Mouse (Mus musculus): ENCODE results near the gene Rrp9. TPM values are rescaled to one million over a fixed set of nuclear protein-coding genes. Genes with fewer than 3 reads are reported as not detected.
A peak's percentile ranks its signal among the peaks of the same experiment; 100 is the strongest.

Rrp9 gene
- polyA plus RNA-seq, 1 experiment from 2014 or later = 40.8 TPM

GRCm38 (mm10) chr9:106461641-106462429 is 13.9 kb upstream of the Rrp9 start:
- Histone ChIP-seq H3K4me2 (ENCODE audit: low read depth, low read length) (no peak overlapping the region), H3K27ac (ENCODE audit: low read length) (no peak overlapping the region), H3K4me1 (ENCODE audit: control insufficient read depth, insufficient read depth, low read length) (peaks cover 9% of the 10 kb centered on the region), H3K36me3 (ENCODE audit: control insufficient read depth, insufficient read depth, low read length) (peaks cover 14% of the 10 kb centered on the region), H3K9me3 (replicated peaks; ENCODE audit: control insufficient read depth, low read length) (no peaks in the 10 kb centered on the region), H3K27me3 (ENCODE audit: control insufficient read depth, insufficient read depth, low read length) (no peaks in the 10 kb centered on the region; the same call in 1 of the 2 replicates), H3K4me3 (replicated peaks; ENCODE audit: low read length) (no peak overlapping the region), H3K9ac (ENCODE audit: low read length) (no peak overlapping the region)
- ATAC-seq (ENCODE audit: insufficient read depth, low FRiP score) = no peak
- WGBS = 81% methylated on average over 16 of the region's 16 CpGs

- ATAC-seq (ENCODE audit: insufficient read depth, low FRiP score) = no peak
- Histone ChIP-seq H3K27me3 (ENCODE audit: control insufficient read depth, insufficient read depth, low read length) (no peaks in the 10 kb centered on the region; the same call in 1 of the 2 replicates), H3K4me2 (ENCODE audit: low read depth, low read length) (no peak overlapping the region), H3K9me3 (replicated peaks; ENCODE audit: control insufficient read depth, low read length) (no peaks in the 10 kb centered on the region), H3K36me3 (ENCODE audit: control insufficient read depth, insufficient read depth, low read length) (peaks cover 14% of the 10 kb centered on the region), H3K4me3 (replicated peaks; ENCODE audit: low read length) (no peak overlapping the region), H3K9ac (ENCODE audit: low read length) (no peak overlapping the region), H3K27ac (ENCODE audit: low read length) (no peak overlapping the region), H3K4me1 (ENCODE audit: control insufficient read depth, insufficient read depth, low read length) (peaks cover 7% of the 10 kb centered on the region; the same call in 1 of the 2 replicates)
- 95% methylated on average over 12 of the region's 12 CpGs for WGBS
Measured at GRCm38 (mm10) chr9:106462430-106462800, 13.3 kb upstream of the Rrp9 start.

GRCm38 (mm10) chr9:106463122-106464063 is 12.4 kb upstream of the Rrp9 start:
- H3K4me1 ChIP-seq (ENCODE audit: control insufficient read depth, insufficient read depth, low read length) = peaks cover 7% of the 10 kb centered on the region; the same call in 1 of the 2 replicates
- H3K4me2 ChIP-seq (ENCODE audit: low read depth, low read length) = no peak overlapping the region
- no peak for ATAC-seq (ENCODE audit: insufficient read depth, low FRiP score)
- WGBS = 87% methylated on average over 21 of the region's 21 CpGs
- H3K36me3 ChIP-seq (ENCODE audit: control insufficient read depth, insufficient read depth, low read length) = peaks cover 14% of the 10 kb centered on the region
- H3K9ac ChIP-seq (ENCODE audit: low read length) = no peak overlapping the region
- no peak overlapping the region for H3K4me3 ChIP-seq (replicated peaks; ENCODE audit: low read length)
- no peaks in the 10 kb centered on the region; the same call in 1 of the 2 replicates for H3K27me3 ChIP-seq (ENCODE audit: control insufficient read depth, insufficient read depth, low read length)
- H3K27ac ChIP-seq (ENCODE audit: low read length) = no peak overlapping the region
- no peaks in the 10 kb centered on the region for H3K9me3 ChIP-seq (replicated peaks; ENCODE audit: control insufficient read depth, low read length)

- H3K9me3 ChIP-seq (replicated peaks; ENCODE audit: control insufficient read depth, low read length) = no peaks in the 10 kb centered on the region
- 3% methylated on average over 99 of the region's 99 CpGs for WGBS
- ATAC-seq (ENCODE audit: insufficient read depth, low FRiP score) = peak; percentile 70
- H3K4me3 ChIP-seq (replicated peaks; ENCODE audit: low read length) = peak overlapping the region; percentile 56
- H3K4me1 ChIP-seq (ENCODE audit: control insufficient read depth, insufficient read depth, low read length) = peaks cover 7% of the 10 kb centered on the region; the same call in 1 of the 2 replicates
- no peaks in the 10 kb centered on the region; the same call in 1 of the 2 replicates for H3K27me3 ChIP-seq (ENCODE audit: control insufficient read depth, insufficient read depth, low read length)
- no peak overlapping the region for H3K27ac ChIP-seq (ENCODE audit: low read length)
- H3K36me3 ChIP-seq (ENCODE audit: control insufficient read depth, insufficient read depth, low read length) = peaks cover 14% of the 10 kb centered on the region
- peak overlapping the region; percentile 99 for H3K4me2 ChIP-seq (ENCODE audit: low read depth, low read length)
- peak overlapping the region; percentile 81 for H3K9ac ChIP-seq (ENCODE audit: low read length)
Measured at GRCm38 (mm10) chr9:106464751-106465541, 10.8 kb upstream of the Rrp9 start.

- no peak within 1 kb of the TSS for H3K27ac ChIP-seq (ENCODE audit: low read length)
Measured at GRCm38 (mm10) chr9:106465571-106466200, 10.1 kb upstream of the Rrp9 start, which contains the start of gene Gpr62. Gpr62 (minus strand) TSS chr9:106465938.

GRCm38 (mm10) chr9:106466721-106467120 is 9.0 kb upstream of the Rrp9 start:
- no peak overlapping the region for H3K9ac ChIP-seq (ENCODE audit: low read length)
- 76% methylated on average over 6 of the region's 6 CpGs for WGBS
- no peak overlapping the region for H3K4me2 ChIP-seq (ENCODE audit: low read depth, low read length)
- no peak for ATAC-seq (ENCODE audit: insufficient read depth, low FRiP score)
- H3K27me3 ChIP-seq (ENCODE audit: control insufficient read depth, insufficient read depth, low read length) = no peaks in the 10 kb centered on the region; the same call in 1 of the 2 replicates
- no peak overlapping the region for H3K27ac ChIP-seq (ENCODE audit: low read length)
- peaks cover 6% of the 10 kb centered on the region; the same call in 1 of the 2 replicates for H3K36me3 ChIP-seq (ENCODE audit: control insufficient read depth, insufficient read depth, low read length)
- H3K9me3 ChIP-seq (replicated peaks; ENCODE audit: control insufficient read depth, low read length) = no peaks in the 10 kb centered on the region
- H3K4me3 ChIP-seq (replicated peaks; ENCODE audit: low read length) = no peak overlapping the region
- H3K4me1 ChIP-seq (ENCODE audit: control insufficient read depth, insufficient read depth, low read length) = peaks cover 8% of the 10 kb centered on the region

More at GRCm38 (mm10) chr9:106465571-106466200, 10.1 kb upstream of the Rrp9 start, which contains the start of gene Gpr62:
- no peak for ATAC-seq (ENCODE audit: insufficient read depth, low FRiP score)
- H3K4me3 ChIP-seq (replicated peaks; ENCODE audit: low read length) = peak within 1 kb of the TSS; percentile 56
- peak within 1 kb of the TSS; percentile 99 for H3K4me2 ChIP-seq (ENCODE audit: low read depth, low read length)
- H3K27me3 ChIP-seq (ENCODE audit: control insufficient read depth, insufficient read depth, low read length) = no peaks in the 10 kb centered on the region; the same call in 1 of the 2 replicates
- peak within 1 kb of the TSS; percentile 81 for H3K9ac ChIP-seq (ENCODE audit: low read length)
- peaks cover 7% of the 10 kb centered on the region; the same call in 1 of the 2 replicates for H3K4me1 ChIP-seq (ENCODE audit: control insufficient read depth, insufficient read depth, low read length)
- 34% methylated on average over 26 of the region's 26 CpGs for WGBS
- no peaks in the 10 kb centered on the region for H3K9me3 ChIP-seq (replicated peaks; ENCODE audit: control insufficient read depth, low read length)
- peaks cover 12% of the 10 kb centered on the region for H3K36me3 ChIP-seq (ENCODE audit: control insufficient read depth, insufficient read depth, low read length)

GRCm38 (mm10) chr9:106467746-106468145 is 8.0 kb upstream of the Rrp9 start:
- no peak overlapping the region for H3K4me3 ChIP-seq (replicated peaks; ENCODE audit: low read length)
- WGBS = 89% methylated on average over 7 of the region's 7 CpGs
- H3K9ac ChIP-seq (ENCODE audit: low read length) = no peak overlapping the region
- no peaks in the 10 kb centered on the region; the same call in 1 of the 2 replicates for H3K27me3 ChIP-seq (ENCODE audit: control insufficient read depth, insufficient read depth, low read length)
- no peak overlapping the region for H3K27ac ChIP-seq (ENCODE audit: low read length)
- no peak for ATAC-seq (ENCODE audit: insufficient read depth, low FRiP score)
- no peaks in the 10 kb centered on the region for H3K9me3 ChIP-seq (replicated peaks; ENCODE audit: control insufficient read depth, low read length)
- H3K4me1 ChIP-seq (ENCODE audit: control insufficient read depth, insufficient read depth, low read length) = peaks cover 11% of the 10 kb centered on the region
- H3K4me2 ChIP-seq (ENCODE audit: low read depth, low read length) = no peak overlapping the region
- H3K36me3 ChIP-seq (ENCODE audit: control insufficient read depth, insufficient read depth, low read length) = no peaks in the 10 kb centered on the region

- Histone ChIP-seq H3K27me3 (ENCODE audit: control insufficient read depth, insufficient read depth, low read length) (no peaks in the 10 kb centered on the region; the same call in 1 of the 2 replicates), H3K4me2 (ENCODE audit: low read depth, low read length) (no peak overlapping the region), H3K9me3 (replicated peaks; ENCODE audit: control insufficient read depth, low read length) (no peaks in the 10 kb centered on the region), H3K9ac (ENCODE audit: low read length) (peak overlapping the region; percentile 21; the same call in 1 of the 2 replicates), H3K27ac (ENCODE audit: low read length) (no peak overlapping the region), H3K4me3 (replicated peaks; ENCODE audit: low read length) (no peak overlapping the region), H3K4me1 (ENCODE audit: control insufficient read depth, insufficient read depth, low read length) (peaks cover 16% of the 10 kb centered on the region), H3K36me3 (ENCODE audit: control insufficient read depth, insufficient read depth, low read length) (no peaks in the 10 kb centered on the region)
- ATAC-seq (ENCODE audit: insufficient read depth, low FRiP score) = no peak
- 63% methylated on average over 6 of the region's 6 CpGs for WGBS
Measured at GRCm38 (mm10) chr9:106469317-106469716, 6.4 kb upstream of the Rrp9 start.
